Mouse (Mus musculus) olfactory bulb, adult 2 months (tissue): Measurements from ENCODE around the gene Tuba3a. TPM values are rescaled to one million over a fixed set of nuclear protein-coding genes. Genes with fewer than 3 reads are reported as not detected.
"Not testable (repeated sequence)": the region's sequence is repeated elsewhere in the genome, so short reads cannot be mapped to it uniquely, and the experiment has no call there.

Experiments
- H3K27ac ChIP-seq: fragments of 200-500 bp; 2 replicates; pipeline ENCODE4 v1.5.1; 2012; ENCODE audit warnings: low read depth, low read length; ENCODE audit not compliant: insufficient read depth
- H3K4me1 ChIP-seq: fragments of 200-500 bp; 2 replicates; pipeline ENCODE4 v1.6.1; 2012; ENCODE audit warnings: low read length; ENCODE audit not compliant: control insufficient read depth, insufficient read depth
- H3K4me3 ChIP-seq: fragments of 200-500 bp; 2 replicates; pipeline ENCODE4 v1.5.1; 2012; ENCODE audit warnings: mild to moderate bottlenecking, low read depth, low read length, moderate library complexity; ENCODE audit not compliant: insufficient read depth
- CTCF ChIP-seq: fragments of 200-500 bp; IDR thresholded peaks from 2 replicates; pipeline ENCODE4 v1.5.1; 2012; ENCODE audit warnings: low read depth, mild to moderate bottlenecking, low read length, moderate library complexity; ENCODE audit not compliant: insufficient read depth
- POLR2A ChIP-seq: fragments of 200-500 bp; IDR thresholded peaks from 2 replicates; pipeline ENCODE4 v1.6.1; 2012; ENCODE audit warnings: mild to moderate bottlenecking, low read depth, low read length, moderate library complexity; ENCODE audit not compliant: insufficient read depth
- WGBS: fragments of 180-500 bp; shearing (Covaris S2); methylation state at CpG from one replicate; pipeline ENCODE4 v1.1.7; 2018; 5-methylcytosine and 5-hydroxymethylcytosine counted together
- polyA plus RNA-seq: library from polyadenylated mRNA; stranded (reverse); fragments of >200 nt; gene quantifications from 2 replicates; pipeline ENCODE4 v1.2.4, GENCODE M21; 2012; ENCODE audit warnings: low replicate concordance; ENCODE audit not compliant: missing spikeins, insufficient read depth, insufficient read length

Tuba3a gene
- polyA plus RNA-seq, 1 experiment, result not detected

GRCm38 (mm10) chr6:125297149-125297820 is 11.4 kb upstream of the Tuba3a start:
- 79% methylated on average over 5 of the region's 5 CpGs for WGBS
- Histone ChIP-seq H3K4me3 (no peak overlapping the region), H3K27ac (no peak overlapping the region), H3K4me1 (no peaks in the 10 kb centered on the region; the same call in 1 of the 2 replicates)
- TF ChIP-seq POLR2A (no peak), CTCF (no peak)

DNA sequence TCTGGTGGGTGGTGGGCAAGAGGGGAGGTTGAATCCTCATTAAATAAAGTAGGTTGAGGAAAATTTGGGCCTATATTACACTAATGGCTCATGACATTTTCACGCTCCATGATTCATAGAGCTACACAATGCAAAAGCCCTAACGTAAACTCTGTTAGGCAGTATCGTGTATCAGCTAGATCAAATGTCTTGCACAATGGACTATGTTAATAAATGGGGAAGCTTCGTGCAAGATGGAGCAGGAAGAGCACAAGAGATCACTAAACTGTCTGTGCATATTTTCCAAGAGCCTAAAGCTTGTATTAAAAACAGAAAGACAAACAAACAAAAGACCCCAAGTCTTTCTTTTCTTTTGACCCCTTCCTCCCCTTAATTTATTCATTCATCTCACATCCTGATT is 8.2 kb upstream of the Tuba3a start:
- WGBS, result 89% methylated on average over 4 of the region's 4 CpGs

GRCm38 (mm10) chr6:125292256-125292655 is 6.4 kb upstream of the Tuba3a start:
- Histone ChIP-seq H3K27ac (no peak overlapping the region), H3K4me3 (no peak overlapping the region), H3K4me1 (no peaks in the 10 kb centered on the region; the same call in none of the 2 replicates)
- WGBS, result 92% methylated on average over 7 of the region's 7 CpGs
- no peak for TF ChIP-seq CTCF
- no peak for TF ChIP-seq POLR2A

More for the DNA sequence above, 8.2 kb upstream of the Tuba3a start:
- Histone ChIP-seq H3K4me1 (no peaks in the 10 kb centered on the region; the same call in none of the 2 replicates), H3K27ac (no peak overlapping the region), H3K4me3 (no peak overlapping the region)
- no peak for TF ChIP-seq CTCF
- no peak for TF ChIP-seq POLR2A

DNA sequence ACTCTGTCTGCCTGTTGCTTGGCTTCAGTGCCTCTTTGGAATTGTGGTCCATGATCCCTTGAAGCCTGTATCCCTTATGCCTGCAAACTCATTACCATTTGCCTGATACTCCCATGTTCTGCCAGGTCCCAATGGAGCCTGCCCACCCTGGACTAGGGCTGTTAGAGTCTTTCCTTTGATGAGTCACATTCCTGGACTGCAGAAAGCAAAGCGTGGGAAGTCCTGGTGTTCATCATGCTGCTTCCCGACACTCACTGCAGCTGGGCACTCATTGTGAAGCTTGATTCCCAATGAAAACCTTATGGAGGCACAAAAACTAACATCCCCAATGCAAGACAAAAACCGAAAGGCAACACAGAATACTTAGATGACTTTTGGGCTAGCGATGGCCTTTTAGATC is 5.5 kb upstream of the Tuba3a start:
- H3K27ac ChIP-seq, result no peak overlapping the region
- TF ChIP-seq POLR2A (no peak), CTCF (no peak)
- no peak overlapping the region for H3K4me3 ChIP-seq
- 63% methylated on average over 4 of the region's 4 CpGs for WGBS
- no peaks in the 10 kb centered on the region; the same call in none of the 2 replicates for H3K4me1 ChIP-seq

GRCm38 (mm10) chr6:125288730-125289129 is 2.9 kb upstream of the Tuba3a start:
- TF ChIP-seq CTCF (no peak), POLR2A (no peak)
- H3K4me1 ChIP-seq, result no peaks in the 10 kb centered on the region; the same call in none of the 2 replicates
- H3K4me3 ChIP-seq, result no peak overlapping the region
- WGBS, result 81% methylated on average over 5 of the region's 5 CpGs
- H3K27ac ChIP-seq, result no peak overlapping the region

DNA sequence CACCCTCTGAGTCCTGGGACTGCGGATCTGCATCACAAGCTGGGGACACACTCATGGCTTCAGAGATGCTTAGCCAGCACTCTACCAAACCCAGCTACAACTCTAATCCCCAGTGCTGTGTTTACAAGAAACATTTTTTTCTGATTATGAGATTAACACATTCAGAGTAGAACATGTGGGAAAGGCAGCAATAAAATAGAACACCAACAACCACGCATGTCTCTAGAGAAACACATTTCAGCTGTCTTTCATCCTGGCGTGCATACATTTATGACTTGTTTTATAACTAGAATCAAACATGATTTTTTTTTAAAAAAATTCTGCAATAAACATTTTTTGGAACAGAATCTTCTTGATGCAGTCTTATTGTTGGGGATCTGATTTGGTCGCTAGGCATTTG is 1.1 kb upstream of the Tuba3a start:
- TF ChIP-seq CTCF (no peak), POLR2A (no peak)
- Histone ChIP-seq H3K27ac (no peak overlapping the region), H3K4me3 (no peak overlapping the region), H3K4me1 (no peaks in the 10 kb centered on the region; the same call in 1 of the 2 replicates)
- WGBS, result 93% methylated on average over 4 of the region's 4 CpGs

DNA sequence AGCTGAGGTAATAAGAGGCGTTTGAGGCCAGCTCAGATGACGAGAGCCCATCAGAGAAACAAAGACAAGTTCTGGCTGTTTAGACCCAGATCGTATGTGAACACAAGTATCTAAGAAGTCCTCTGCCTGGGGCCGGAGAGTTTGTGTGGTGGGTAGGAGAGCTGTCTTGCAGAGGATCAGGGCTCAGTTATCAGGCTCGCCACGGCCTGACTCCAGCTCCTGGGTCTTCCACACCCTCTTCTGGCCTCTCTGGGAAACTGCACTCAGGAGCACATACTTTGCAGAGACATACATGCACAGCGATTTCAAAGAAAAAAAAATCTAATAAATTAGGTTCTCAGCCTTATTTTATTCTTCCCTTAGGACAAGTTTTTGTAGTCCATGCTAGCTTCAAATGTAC is 1.1 kb downstream of the Tuba3a start:
- WGBS, result 88% methylated on average over 7 of the region's 7 CpGs
- no peak overlapping the region for H3K4me3 ChIP-seq
- H3K27ac ChIP-seq, result no peak overlapping the region
- TF ChIP-seq POLR2A, result no peak
- TF ChIP-seq CTCF, result no peak
- no peaks in the 10 kb centered on the region for H3K4me1 ChIP-seq

DNA sequence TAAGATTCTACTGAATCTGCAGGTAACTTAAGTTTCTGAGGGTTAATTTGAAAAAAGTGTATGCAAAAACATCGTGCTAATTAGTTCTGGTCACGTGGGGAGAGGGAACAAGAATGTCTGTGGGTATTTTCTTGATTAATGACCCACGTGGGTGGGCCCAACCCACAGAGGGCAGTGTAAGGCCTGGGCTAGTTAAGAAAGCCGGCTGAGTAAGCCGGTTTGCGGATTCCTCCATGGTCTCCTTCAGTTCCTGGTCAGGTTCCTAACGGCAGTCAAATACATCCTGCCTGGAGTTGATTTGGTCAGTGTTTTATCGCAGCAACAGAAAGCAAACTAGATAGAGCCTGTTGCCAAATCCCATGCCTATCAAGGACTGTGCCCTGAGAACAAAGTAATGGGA is 1.6 kb downstream of the Tuba3a start:
- WGBS, result 46% methylated on average over 8 of the region's 8 CpGs

DNA sequence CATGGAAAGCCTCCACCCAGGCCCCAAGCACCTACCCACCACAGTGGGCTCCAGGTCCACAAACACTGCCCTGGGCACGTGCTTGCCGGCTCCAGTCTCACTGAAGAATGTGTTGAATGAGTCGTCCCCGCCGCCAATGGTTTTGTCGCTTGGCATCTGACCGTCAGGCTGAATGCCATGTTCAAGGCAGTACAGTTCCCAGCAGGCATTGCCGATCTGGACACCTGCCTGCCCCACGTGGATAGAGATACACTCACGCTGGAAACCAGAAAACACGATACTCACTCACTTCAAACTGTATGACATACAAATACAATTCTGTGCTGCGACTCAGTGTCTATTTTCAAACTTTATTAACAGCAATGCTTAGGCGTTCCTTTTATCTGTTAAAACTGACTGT is 3.1 kb downstream of the Tuba3a start:
- not testable (repeated sequence) for H3K4me1 ChIP-seq, H3K27ac ChIP-seq, H3K4me3 ChIP-seq
- WGBS, result 85% methylated on average over 13 of the region's 13 CpGs

More for the DNA sequence above, 1.6 kb downstream of the Tuba3a start:
- Histone ChIP-seq H3K4me3 (no peak overlapping the region), H3K27ac (no peak overlapping the region), H3K4me1 (no peaks in the 10 kb centered on the region)
- TF ChIP-seq CTCF (no peak), POLR2A (no peak)
